Mouse (Mus musculus) liver, adult 2 months (tissue): ENCODE measurements at regions not wholly inside any gene's neighbourhood (a gene's known extent, or its start where the extent isn't known, plus 50 kb on each side); places are given as distances from the start of the nearest gene placed in this dataset.

Experiments used
- CTCF ChIP-seq: fragments of 200-500 bp; IDR thresholded peaks from 2 replicates; pipeline ENCODE4 v1.5.1; 2011; ENCODE audit warnings: low read depth, low read length, control low read depth
- POLR2A ChIP-seq: fragments of 200-500 bp; IDR thresholded peaks from 2 replicates; pipeline ENCODE4 v1.6.1; 2011; ENCODE audit warnings: low read length, control low read depth; ENCODE audit not compliant: insufficient read depth; ENCODE audit errors: extremely low read depth

DNA sequence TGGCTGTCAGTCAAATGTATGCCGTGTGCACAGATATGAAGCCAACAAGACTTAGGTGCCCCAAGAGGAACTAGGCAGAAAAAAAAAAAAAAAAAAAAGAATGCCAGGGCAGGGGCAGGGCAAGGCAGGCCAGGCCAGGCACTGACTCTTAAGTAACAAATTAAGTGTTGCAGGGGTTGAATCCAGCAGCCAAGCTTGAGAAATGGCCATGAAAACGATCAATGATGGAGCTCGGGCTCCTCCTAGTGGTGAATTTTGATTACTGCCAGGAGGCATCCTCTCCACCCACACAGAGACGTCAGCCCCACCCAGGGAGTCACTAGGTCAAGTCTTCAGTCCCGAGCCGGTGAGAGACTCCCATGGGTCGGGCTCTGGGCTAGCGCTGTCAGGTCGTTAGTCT is 54.7 kb upstream of the Gm26657 start:
- no peak for TF ChIP-seq POLR2A
- TF ChIP-seq CTCF: peak; percentile 77
